Mouse (Mus musculus) kidney, postnatal 36 days (tissue): ENCODE measurements around the gene Pcna.
"Not testable (repeated sequence)": the region's sequence is repeated elsewhere in the genome, so short reads cannot be mapped to it uniquely, and the experiment has no call there.

ENCODE experiments used
- DNase-seq, 2 experiments: peaks; one replicate each; pipeline ENCODE4 v3.0.0; 2021 to 2022; ENCODE audit warnings: mixed read lengths in 2 of 2

Gene Pcna

GRCm38 (mm10) chr2:132275527-132275926 lies 22.4 kb upstream of the Pcna start:
- DNase-seq = no peak

GRCm38 (mm10) chr2:132272694-132273389 lies 19.7 kb upstream of the Pcna start:
- DNase-seq = no peak

- peak; percentile 80 to 84 for DNase-seq
These were observed 17.3 kb upstream of the Pcna start for GRCm38 (mm10) chr2:132270331-132270951.

GRCm38 (mm10) chr2:132269217-132269616 lies 16.1 kb upstream of the Pcna start:
- DNase-seq = no peak

GRCm38 (mm10) chr2:132266086-132266485 lies 13.0 kb upstream of the Pcna start:
- DNase-seq = no peak

GRCm38 (mm10) chr2:132265196-132265595 lies 12.1 kb upstream of the Pcna start:
- no peak for DNase-seq

GRCm38 (mm10) chr2:132264266-132264710 lies 11.2 kb upstream of the Pcna start:
- no peak for DNase-seq

GRCm38 (mm10) chr2:132263421-132264265 lies 10.5 kb upstream of the Pcna start:
- no peak for DNase-seq

- peak; percentile 99 to 100 for DNase-seq
These were observed 9.8 kb upstream of the Pcna start, which contains the start of gene Cds2 for GRCm38 (mm10) chr2:132262879-132263398. Gene Cds2 (plus strand): TSS chr2:132263148.

GRCm38 (mm10) chr2:132262175-132262574 lies 9.1 kb upstream of the Pcna start:
- DNase-seq = no peak

GRCm38 (mm10) chr2:132260601-132261000 lies 7.5 kb upstream of the Pcna start:
- no peak for DNase-seq

GRCm38 (mm10) chr2:132257350-132258068 lies 4.4 kb upstream of the Pcna start:
- DNase-seq = no peak

GRCm38 (mm10) chr2:132253603-132254002 lies 489 bp upstream of the Pcna start:
- DNase-seq = no peak

- no peak for DNase-seq
These were observed 1.2 kb downstream of the Pcna start for GRCm38 (mm10) chr2:132251911-132252310.

GRCm38 (mm10) chr2:132247539-132248313 lies 5.4 kb downstream of the Pcna start, which contains the start of gene Tmem230:
Gene Tmem230 (minus strand): TSS chr2:132247807.
- DNase-seq = peak; percentile 95 to 96

- no peak for DNase-seq
These were observed 9.7 kb downstream of the Pcna start for GRCm38 (mm10) chr2:132243370-132243769.

- peak; percentile 46 to 87 for DNase-seq
These were observed 12.7 kb downstream of the Pcna start for GRCm38 (mm10) chr2:132240457-132240856.

GRCm38 (mm10) chr2:132239434-132239833 lies 13.7 kb downstream of the Pcna start:
- DNase-seq = not testable (repeated sequence)

GRCm38 (mm10) chr2:132235975-132236374 lies 17.1 kb downstream of the Pcna start:
- DNase-seq = no peak

- no peak for DNase-seq
These were observed 17.8 kb downstream of the Pcna start for GRCm38 (mm10) chr2:132235291-132235690.

GRCm38 (mm10) chr2:132233985-132234765 lies 18.9 kb downstream of the Pcna start:
- peak; percentile 36 to 47 for DNase-seq
